Mouse (Mus musculus): ENCODE results near the gene Gmeb2. TPM values are rescaled to one million over a fixed set of nuclear protein-coding genes. Genes with fewer than 3 reads are reported as not detected.

Gene Gmeb2
- polyA plus RNA-seq, 1 experiment from 2014 or later = 11.8 TPM

DNA sequence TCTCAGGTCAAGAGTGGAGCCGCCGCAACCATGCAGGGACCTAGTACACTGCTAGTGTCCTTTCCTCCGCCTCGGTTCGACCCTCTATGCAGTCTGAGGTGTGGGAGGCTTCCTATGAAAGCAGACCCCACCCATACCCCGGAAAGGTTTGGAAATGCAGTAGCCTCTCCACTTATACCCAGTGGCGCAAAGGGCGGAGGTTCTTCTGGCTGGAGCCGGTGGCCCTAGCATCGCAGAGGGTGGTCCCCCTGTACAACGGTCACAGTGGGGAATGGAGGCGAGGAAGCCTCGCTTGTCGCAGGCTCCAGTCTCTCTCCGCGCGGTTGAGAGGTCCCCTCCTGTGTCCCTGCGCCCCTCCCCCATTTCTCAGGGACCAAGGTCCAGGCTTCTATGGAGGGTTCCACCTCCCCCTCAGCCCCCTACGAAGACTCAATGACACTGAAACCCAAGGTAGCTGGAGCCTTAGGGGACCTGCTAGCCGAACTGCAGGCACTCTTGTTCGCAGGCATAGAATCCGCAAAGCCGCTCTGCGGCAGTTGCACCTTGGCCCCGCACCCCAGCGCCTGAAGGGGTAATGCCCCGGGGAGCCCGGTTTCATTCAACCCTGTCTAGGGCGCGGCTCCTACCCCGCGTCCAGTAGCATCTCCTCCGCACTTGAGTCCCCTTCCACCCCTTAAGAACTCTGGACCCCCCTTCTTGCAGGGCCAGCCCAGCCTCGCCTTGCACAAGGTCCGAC, 25.7 kb upstream of the Gmeb2 start:
- Histone ChIP-seq H3K4me3 (replicated peaks; ENCODE audit: low read length) (peak overlapping the region; percentile 28), H3K27ac (ENCODE audit: low read length) (no peak overlapping the region), H3K4me2 (ENCODE audit: low read depth, low read length) (peak overlapping the region; percentile 31; the same call in 1 of the 2 replicates), H3K36me3 (ENCODE audit: control insufficient read depth, insufficient read depth, low read length) (no peaks in the 10 kb centered on the region), H3K27me3 (ENCODE audit: control insufficient read depth, insufficient read depth, low read length) (peaks cover 35% of the 10 kb centered on the region), H3K9me3 (replicated peaks; ENCODE audit: control insufficient read depth, low read length) (no peaks in the 10 kb centered on the region), H3K4me1 (ENCODE audit: control insufficient read depth, insufficient read depth, low read length) (peaks cover 3% of the 10 kb centered on the region; the same call in 1 of the 2 replicates), H3K9ac (ENCODE audit: low read length) (no peak overlapping the region)
- 7% methylated on average over 35 of the region's 35 CpGs for WGBS
- peak; percentile 29 for ATAC-seq (ENCODE audit: insufficient read depth, low FRiP score)

- H3K36me3 ChIP-seq (ENCODE audit: control insufficient read depth, insufficient read depth, low read length) = no peaks in the 10 kb centered on the region
- 12% methylated on average over 5 of the region's 5 CpGs for WGBS
Observed at GRCm38 (mm10) chr2:181313006-181313343, 25.1 kb upstream of the Gmeb2 start.

DNA sequence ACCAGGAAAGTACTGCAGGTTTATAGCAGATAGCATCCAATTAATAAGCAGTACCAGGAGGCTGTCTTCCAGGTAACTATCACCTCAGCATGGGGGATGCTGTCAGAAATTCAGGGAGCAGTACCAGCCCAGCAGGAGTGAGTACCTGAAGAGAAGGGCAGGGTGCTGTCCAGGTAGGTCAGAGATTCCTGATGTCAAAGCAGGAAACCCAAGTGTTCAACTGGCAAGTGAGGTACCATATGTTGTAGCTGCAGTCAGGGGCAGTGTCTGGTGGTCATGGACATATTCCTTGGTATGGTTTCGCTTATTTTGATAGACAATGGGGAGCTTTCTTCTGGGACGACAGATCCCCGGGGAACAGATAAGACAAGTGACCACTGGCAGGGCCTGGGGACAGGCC, 24.6 kb upstream of the Gmeb2 start:
- Histone ChIP-seq H3K9me3 (replicated peaks; ENCODE audit: control insufficient read depth, low read length) (no peaks in the 10 kb centered on the region), H3K4me2 (ENCODE audit: low read depth, low read length) (no peak overlapping the region), H3K27ac (ENCODE audit: low read length) (no peak overlapping the region), H3K4me3 (replicated peaks; ENCODE audit: low read length) (no peak overlapping the region), H3K9ac (ENCODE audit: low read length) (no peak overlapping the region), H3K4me1 (ENCODE audit: control insufficient read depth, insufficient read depth, low read length) (peaks cover 3% of the 10 kb centered on the region; the same call in 1 of the 2 replicates), H3K27me3 (ENCODE audit: control insufficient read depth, insufficient read depth, low read length) (peaks cover 39% of the 10 kb centered on the region), H3K36me3 (ENCODE audit: control insufficient read depth, insufficient read depth, low read length) (no peaks in the 10 kb centered on the region)
- 74% methylated on average over 3 of the region's 3 CpGs for WGBS
- ATAC-seq (ENCODE audit: insufficient read depth, low FRiP score) = no peak

More at GRCm38 (mm10) chr2:181313006-181313343, 25.1 kb upstream of the Gmeb2 start:
- no peaks in the 10 kb centered on the region for H3K9me3 ChIP-seq (replicated peaks; ENCODE audit: control insufficient read depth, low read length)
- no peak overlapping the region for H3K4me3 ChIP-seq (replicated peaks; ENCODE audit: low read length)
- peaks cover 35% of the 10 kb centered on the region for H3K27me3 ChIP-seq (ENCODE audit: control insufficient read depth, insufficient read depth, low read length)
- peaks cover 3% of the 10 kb centered on the region; the same call in 1 of the 2 replicates for H3K4me1 ChIP-seq (ENCODE audit: control insufficient read depth, insufficient read depth, low read length)
- no peak for ATAC-seq (ENCODE audit: insufficient read depth, low FRiP score)
- no peak overlapping the region for H3K27ac ChIP-seq (ENCODE audit: low read length)
- H3K4me2 ChIP-seq (ENCODE audit: low read depth, low read length) = no peak overlapping the region
- H3K9ac ChIP-seq (ENCODE audit: low read length) = no peak overlapping the region

- peak; percentile 53; the same call in 1 of the 2 replicates for ATAC-seq (ENCODE audit: insufficient read depth, low FRiP score)
- 0 out of 2 replicates have a peak overlapping the region, but pooled peaks have one; percentile 9 for H3K4me2 ChIP-seq (ENCODE audit: low read depth, low read length)
- H3K27me3 ChIP-seq (ENCODE audit: control insufficient read depth, insufficient read depth, low read length) = peaks cover 26% of the 10 kb centered on the region
- H3K4me3 ChIP-seq (replicated peaks; ENCODE audit: low read length) = no peak overlapping the region
- H3K9me3 ChIP-seq (replicated peaks; ENCODE audit: control insufficient read depth, low read length) = no peaks in the 10 kb centered on the region
- 11% methylated on average over 30 of the region's 30 CpGs for WGBS
- no peak overlapping the region for H3K9ac ChIP-seq (ENCODE audit: low read length)
- no peak overlapping the region for H3K27ac ChIP-seq (ENCODE audit: low read length)
- H3K36me3 ChIP-seq (ENCODE audit: control insufficient read depth, insufficient read depth, low read length) = no peaks in the 10 kb centered on the region
- H3K4me1 ChIP-seq (ENCODE audit: control insufficient read depth, insufficient read depth, low read length) = no peaks in the 10 kb centered on the region
Observed at GRCm38 (mm10) chr2:181307144-181307804, 19.4 kb upstream of the Gmeb2 start.

DNA sequence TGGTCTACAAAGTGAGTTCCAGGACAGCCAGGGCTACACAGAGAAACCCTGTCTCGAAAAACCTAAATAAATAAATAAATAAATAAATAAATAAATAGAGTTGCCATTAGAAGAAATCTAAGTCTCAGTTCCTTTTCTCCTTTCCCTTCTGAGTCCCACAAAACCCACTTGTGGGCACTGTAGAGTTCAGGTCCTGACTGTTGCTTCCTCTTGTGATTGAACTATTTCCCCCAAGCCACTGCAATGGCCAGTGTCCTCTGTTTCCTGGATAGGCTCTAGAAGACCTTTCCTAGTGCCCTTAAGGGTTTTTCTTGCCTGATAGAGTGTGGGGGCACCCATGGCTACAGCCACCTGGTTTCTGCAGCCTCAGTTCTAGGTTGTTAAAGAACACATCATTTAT, 17.1 kb upstream of the Gmeb2 start:
- 75% methylated on average over 1 of the region's 1 CpGs for WGBS
- Histone ChIP-seq H3K4me1 (ENCODE audit: control insufficient read depth, insufficient read depth, low read length) (no peaks in the 10 kb centered on the region), H3K27me3 (ENCODE audit: control insufficient read depth, insufficient read depth, low read length) (peaks cover 17% of the 10 kb centered on the region), H3K27ac (ENCODE audit: low read length) (no peak overlapping the region), H3K4me3 (replicated peaks; ENCODE audit: low read length) (no peak overlapping the region), H3K36me3 (ENCODE audit: control insufficient read depth, insufficient read depth, low read length) (peaks cover 19% of the 10 kb centered on the region), H3K9ac (ENCODE audit: low read length) (no peak overlapping the region), H3K9me3 (replicated peaks; ENCODE audit: control insufficient read depth, low read length) (no peaks in the 10 kb centered on the region), H3K4me2 (ENCODE audit: low read depth, low read length) (no peak overlapping the region)
- ATAC-seq (ENCODE audit: insufficient read depth, low FRiP score) = no peak

- Histone ChIP-seq H3K4me1 (ENCODE audit: control insufficient read depth, insufficient read depth, low read length) (no peaks in the 10 kb centered on the region), H3K36me3 (ENCODE audit: control insufficient read depth, insufficient read depth, low read length) (peaks cover 19% of the 10 kb centered on the region), H3K27me3 (ENCODE audit: control insufficient read depth, insufficient read depth, low read length) (peaks cover 8% of the 10 kb centered on the region), H3K4me3 (replicated peaks; ENCODE audit: low read length) (no peak overlapping the region), H3K4me2 (ENCODE audit: low read depth, low read length) (no peak overlapping the region), H3K9ac (ENCODE audit: low read length) (no peak overlapping the region), H3K9me3 (replicated peaks; ENCODE audit: control insufficient read depth, low read length) (no peaks in the 10 kb centered on the region), H3K27ac (ENCODE audit: low read length) (no peak overlapping the region)
- ATAC-seq (ENCODE audit: insufficient read depth, low FRiP score) = no peak
- WGBS = 27% methylated on average over 3 of the region's 3 CpGs
Observed at GRCm38 (mm10) chr2:181302041-181302440, 14.2 kb upstream of the Gmeb2 start.

GRCm38 (mm10) chr2:181290937-181291336, 3.1 kb upstream of the Gmeb2 start:
- Histone ChIP-seq H3K27me3 (ENCODE audit: control insufficient read depth, insufficient read depth, low read length) (no peaks in the 10 kb centered on the region), H3K4me2 (ENCODE audit: low read depth, low read length) (no peak overlapping the region), H3K4me1 (ENCODE audit: control insufficient read depth, insufficient read depth, low read length) (peaks cover 8% of the 10 kb centered on the region), H3K36me3 (ENCODE audit: control insufficient read depth, insufficient read depth, low read length) (no peaks in the 10 kb centered on the region), H3K9me3 (replicated peaks; ENCODE audit: control insufficient read depth, low read length) (no peaks in the 10 kb centered on the region), H3K9ac (ENCODE audit: low read length) (no peak overlapping the region), H3K4me3 (replicated peaks; ENCODE audit: low read length) (no peak overlapping the region), H3K27ac (ENCODE audit: low read length) (no peak overlapping the region)
- no peak for ATAC-seq (ENCODE audit: insufficient read depth, low FRiP score)
- WGBS = 54% methylated on average over 1 of the region's 1 CpGs

GRCm38 (mm10) chr2:181288691-181289090, 856 bp upstream of the Gmeb2 start:
- ATAC-seq (ENCODE audit: insufficient read depth, low FRiP score) = no peak
- no peaks in the 10 kb centered on the region for H3K9me3 ChIP-seq (replicated peaks; ENCODE audit: control insufficient read depth, low read length)
- H3K4me2 ChIP-seq (ENCODE audit: low read depth, low read length) = peak overlapping the region; percentile 66
- 72% methylated on average over 3 of the region's 3 CpGs for WGBS
- no peaks in the 10 kb centered on the region for H3K27me3 ChIP-seq (ENCODE audit: control insufficient read depth, insufficient read depth, low read length)
- H3K9ac ChIP-seq (ENCODE audit: low read length) = peak overlapping the region; percentile 70
- peak overlapping the region; percentile 74; the same call in 1 of the 2 replicates for H3K27ac ChIP-seq (ENCODE audit: low read length)
- no peaks in the 10 kb centered on the region for H3K36me3 ChIP-seq (ENCODE audit: control insufficient read depth, insufficient read depth, low read length)
- peaks cover 8% of the 10 kb centered on the region for H3K4me1 ChIP-seq (ENCODE audit: control insufficient read depth, insufficient read depth, low read length)
- H3K4me3 ChIP-seq (replicated peaks; ENCODE audit: low read length) = peak overlapping the region; percentile 80

DNA sequence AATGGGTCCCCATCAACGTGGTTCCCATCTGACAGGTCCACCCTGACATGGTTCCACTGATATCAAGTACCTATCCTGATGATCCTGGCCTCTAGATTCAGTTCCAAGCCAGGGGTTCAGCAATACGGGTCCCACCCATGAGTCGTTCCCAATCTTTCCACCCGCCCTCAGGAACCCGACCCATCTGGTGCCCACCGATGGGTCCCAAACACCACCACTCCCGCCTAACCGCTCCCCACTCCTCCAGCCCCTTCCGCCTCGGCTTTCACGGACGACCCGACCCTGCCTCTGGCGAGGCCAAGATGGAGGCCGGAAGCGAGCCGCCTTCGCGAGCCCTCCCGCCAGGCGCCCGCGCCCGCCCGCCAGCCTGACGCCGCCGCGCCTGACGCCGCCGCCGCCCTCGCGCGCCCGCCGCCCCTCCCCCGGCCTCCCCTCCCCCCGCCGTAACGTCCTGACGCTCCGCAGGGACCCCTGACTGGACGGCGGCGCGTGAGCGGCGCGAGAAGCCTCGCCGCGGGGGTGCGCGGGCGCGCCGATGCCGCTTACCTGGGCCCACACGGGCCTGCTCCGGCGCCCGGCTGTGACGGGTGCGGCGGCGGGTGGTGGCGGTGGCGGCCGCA, 387 bp downstream of the Gmeb2 start:
- H3K9me3 ChIP-seq (replicated peaks; ENCODE audit: control insufficient read depth, low read length) = no peaks in the 10 kb centered on the region
- H3K4me3 ChIP-seq (replicated peaks; ENCODE audit: low read length) = peak overlapping the region; percentile 80
- peak overlapping the region; percentile 63 for H3K4me2 ChIP-seq (ENCODE audit: low read depth, low read length)
- peak overlapping the region; percentile 97 for H3K27ac ChIP-seq (ENCODE audit: low read length)
- H3K36me3 ChIP-seq (ENCODE audit: control insufficient read depth, insufficient read depth, low read length) = no peaks in the 10 kb centered on the region
- peak; percentile 89 for ATAC-seq (ENCODE audit: insufficient read depth, low FRiP score)
- H3K27me3 ChIP-seq (ENCODE audit: control insufficient read depth, insufficient read depth, low read length) = no peaks in the 10 kb centered on the region
- peak overlapping the region; percentile 97 for H3K9ac ChIP-seq (ENCODE audit: low read length)
- peaks cover 8% of the 10 kb centered on the region for H3K4me1 ChIP-seq (ENCODE audit: control insufficient read depth, insufficient read depth, low read length)
- WGBS = under 1% methylated on average over 35 of the region's 71 CpGs
